Mouse (Mus musculus) cortical plate, adult 2 months (tissue): ENCODE measurements around the gene Awat1. TPM values are rescaled to one million over a fixed set of nuclear protein-coding genes. Genes with fewer than 3 reads are reported as not detected.

Source experiments
- H3K27ac ChIP-seq: fragments of 200-500 bp; 2 replicates; pipeline ENCODE4 v1.5.1; 2012; ENCODE audit warnings: low read length, control low read depth, inconsistent platforms; ENCODE audit not compliant: insufficient read depth
- H3K4me1 ChIP-seq: fragments of 200-500 bp; 2 replicates; pipeline ENCODE4 v1.6.1; 2011; ENCODE audit warnings: low read length; ENCODE audit not compliant: control insufficient read depth, insufficient read depth
- H3K4me3 ChIP-seq: fragments of 200-500 bp; 2 replicates; pipeline ENCODE4 v1.5.1; 2011; ENCODE audit warnings: mild to moderate bottlenecking, low read length, control low read depth; ENCODE audit not compliant: insufficient read depth
- CTCF ChIP-seq: fragments of 200-500 bp; IDR thresholded peaks from 2 replicates; pipeline ENCODE4 v1.5.1; 2011; ENCODE audit warnings: mild to moderate bottlenecking, control low read depth, low read length; ENCODE audit not compliant: insufficient read depth; ENCODE audit errors: extremely low read depth
- POLR2A ChIP-seq: fragments of 200-500 bp; IDR thresholded peaks from 2 replicates; pipeline ENCODE4 v1.6.1; 2011; ENCODE audit warnings: mild to moderate bottlenecking, low read length, control low read depth; ENCODE audit not compliant: insufficient read depth; ENCODE audit errors: extremely low read depth
- polyA plus RNA-seq: library from polyadenylated mRNA; depleted of rRNA; stranded (reverse); fragments of >200 nt; gene quantifications from 2 replicates; pipeline ENCODE4 v1.2.3, GENCODE M21; 2012; rRNA removed

Gene Awat1
- polyA plus RNA-seq, result not detected in 2 replicates

DNA sequence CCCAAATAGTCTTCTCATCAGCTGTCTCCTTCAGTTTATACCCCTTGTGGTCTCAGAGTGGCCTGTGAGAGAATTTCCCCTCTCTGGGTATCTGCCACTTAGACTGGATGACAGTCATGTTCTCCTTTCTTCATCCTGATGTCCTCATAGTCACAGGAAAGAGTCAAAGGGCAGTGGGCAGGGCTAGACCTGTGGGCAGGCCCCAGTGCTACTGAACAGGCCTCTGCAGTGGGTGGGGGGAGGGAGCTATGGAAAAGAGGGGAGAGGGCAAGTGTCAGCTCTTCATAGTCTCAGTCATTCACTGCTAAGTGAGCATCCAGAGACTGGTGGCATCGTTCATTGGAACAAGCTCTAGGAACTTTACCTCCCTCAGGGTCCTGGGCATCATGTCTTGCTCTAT, at the start of gene Awat1:
Awat1 (plus strand) TSS at position 301 of the 400 bp plus-strand sequence.
- H3K27ac ChIP-seq, result no peak within 1 kb of the TSS
- no peak for TF ChIP-seq CTCF
- no peaks in the 10 kb centered on the region for H3K4me1 ChIP-seq
- no peak within 1 kb of the TSS for H3K4me3 ChIP-seq

- no peak for TF ChIP-seq CTCF
- TF ChIP-seq POLR2A, result no peak
- H3K4me3 ChIP-seq, result no peak within 1 kb of the TSS
These were observed 47.6 kb upstream of the Awat1 start, which contains the start of gene Dgat2l6 for GRCm38 (mm10) chrX:100524471-100524870. Gene Dgat2l6 (plus strand): TSS chrX:100524838.

GRCm38 (mm10) chrX:100556026-100556425, 16.0 kb upstream of the Awat1 start:
- H3K4me3 ChIP-seq, result no peak overlapping the region
- no peaks in the 10 kb centered on the region for H3K4me1 ChIP-seq
- no peak overlapping the region for H3K27ac ChIP-seq
- no peak for TF ChIP-seq CTCF
- TF ChIP-seq POLR2A, result no peak

More at GRCm38 (mm10) chrX:100524471-100524870, 47.6 kb upstream of the Awat1 start, which contains the start of gene Dgat2l6:
- no peak within 1 kb of the TSS for H3K27ac ChIP-seq
- H3K4me1 ChIP-seq, result no peaks in the 10 kb centered on the region

DNA sequence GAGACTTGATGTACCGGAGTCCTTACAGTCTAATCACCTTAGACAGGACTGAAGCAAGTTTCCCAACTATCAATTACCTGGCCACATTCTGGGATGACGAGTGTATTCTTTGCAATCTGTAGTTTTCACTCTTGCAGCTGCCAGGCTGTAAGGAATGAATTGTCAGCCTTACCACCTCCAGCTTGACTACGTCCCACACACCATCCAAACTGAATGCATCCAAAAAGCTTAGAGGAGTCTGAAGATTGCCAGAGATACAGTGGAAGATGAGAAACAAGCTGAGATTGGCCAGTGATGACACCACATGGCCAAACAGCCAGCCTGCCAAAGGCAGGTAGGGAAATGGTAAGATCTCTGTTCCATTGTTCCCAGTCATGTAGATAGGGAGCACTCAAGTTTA, 6.4 kb upstream of the Awat1 start:
- no peak overlapping the region for H3K27ac ChIP-seq
- H3K4me1 ChIP-seq, result peaks cover 4% of the 10 kb centered on the region; the same call in 1 of the 2 replicates
- no peak for TF ChIP-seq POLR2A
- H3K4me3 ChIP-seq, result no peak overlapping the region

GRCm38 (mm10) chrX:100594791-100595190, 22.7 kb downstream of the Awat1 start, which contains the start of gene P2ry4:
Gene P2ry4 (minus strand): TSS chrX:100594869.
- Histone ChIP-seq H3K27ac (no peak within 1 kb of the TSS), H3K4me3 (no peak within 1 kb of the TSS), H3K4me1 (no peaks in the 10 kb centered on the region; the same call in 1 of the 2 replicates)
- TF ChIP-seq POLR2A (no peak), CTCF (no peak)

DNA sequence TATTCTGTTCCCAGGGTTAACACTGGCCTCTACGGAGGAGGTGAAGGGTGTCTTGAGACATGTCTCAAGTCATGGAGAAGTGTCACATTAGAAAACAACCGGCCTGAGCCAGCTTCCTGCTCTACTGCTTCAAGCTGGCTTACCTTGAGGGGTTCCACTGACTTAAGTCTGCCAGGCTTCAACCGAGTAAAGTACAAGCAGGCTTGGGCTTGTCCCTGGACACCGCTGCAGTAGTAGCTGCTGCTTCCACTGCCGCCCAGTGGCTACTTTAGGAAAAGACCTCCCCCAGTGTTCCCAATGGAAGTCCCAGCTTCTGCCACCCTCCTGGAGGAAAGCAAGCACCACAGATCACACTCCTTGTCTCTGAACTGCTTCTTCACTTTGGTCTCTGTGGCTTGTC, 25.4 kb downstream of the Awat1 start:
- TF ChIP-seq CTCF (peak; percentile 44), POLR2A (no peak)
- no peak overlapping the region for H3K27ac ChIP-seq
- H3K4me3 ChIP-seq, result no peak overlapping the region
- no peaks in the 10 kb centered on the region; the same call in 1 of the 2 replicates for H3K4me1 ChIP-seq

- no peak overlapping the region for H3K4me3 ChIP-seq
- H3K27ac ChIP-seq, result no peak overlapping the region
- TF ChIP-seq POLR2A, result no peak
- TF ChIP-seq CTCF, result no peak
- H3K4me1 ChIP-seq, result no peaks in the 10 kb centered on the region; the same call in 1 of the 2 replicates
These were observed 27.7 kb downstream of the Awat1 start for GRCm38 (mm10) chrX:100599755-100600154.

GRCm38 (mm10) chrX:100605314-100605713, 33.3 kb downstream of the Awat1 start, which contains the start of gene Arr3:
Gene Arr3 (plus strand): TSS chrX:100605497.
- no peak for TF ChIP-seq POLR2A
- no peak for TF ChIP-seq CTCF
- no peak within 1 kb of the TSS for H3K4me3 ChIP-seq
- H3K27ac ChIP-seq, result peak within 1 kb of the TSS; percentile 23; the same call in 1 of the 2 replicates
- no peaks in the 10 kb centered on the region for H3K4me1 ChIP-seq

GRCm38 (mm10) chrX:100618488-100618887, 46.4 kb downstream of the Awat1 start:
- Histone ChIP-seq H3K4me3 (no peak overlapping the region), H3K27ac (no peak overlapping the region), H3K4me1 (no peaks in the 10 kb centered on the region)
- no peak for TF ChIP-seq CTCF
- TF ChIP-seq POLR2A, result no peak

GRCm38 (mm10) chrX:100621366-100621765, 49.3 kb downstream of the Awat1 start:
- no peak overlapping the region for H3K27ac ChIP-seq
- H3K4me3 ChIP-seq, result no peak overlapping the region
- TF ChIP-seq POLR2A (no peak), CTCF (peak; percentile 26; the same call in 1 of the 2 replicates)
- no peaks in the 10 kb centered on the region; the same call in 1 of the 2 replicates for H3K4me1 ChIP-seq

DNA sequence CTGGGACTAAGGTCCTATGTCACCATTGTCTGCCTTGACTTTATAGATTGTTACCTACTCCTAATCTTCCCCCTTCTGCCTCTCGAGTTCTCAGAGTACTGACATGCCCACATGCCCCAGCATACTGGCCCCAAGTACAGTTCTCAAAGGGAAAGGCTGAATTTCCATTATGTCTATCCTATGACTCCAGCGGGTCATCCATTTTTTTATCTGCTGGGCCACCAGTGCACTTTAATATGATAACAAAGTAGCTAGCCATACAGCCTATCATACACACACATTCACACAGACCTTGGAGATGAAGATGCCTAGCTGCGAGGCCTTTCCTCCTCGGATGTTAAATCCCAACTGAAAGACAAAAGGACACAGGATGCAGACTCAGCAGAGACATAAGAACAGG, 52.2 kb downstream of the Awat1 start:
- Histone ChIP-seq H3K4me3 (no peak overlapping the region), H3K4me1 (no peaks in the 10 kb centered on the region; the same call in 1 of the 2 replicates), H3K27ac (no peak overlapping the region)
- TF ChIP-seq POLR2A, result no peak
- no peak for TF ChIP-seq CTCF
